Mouse (Mus musculus) brain, embryonic 14.5 days (tissue): Measurements from ENCODE around the gene Rbms1.

Experiments used
- CTCF ChIP-seq: fragments of 200-500 bp; IDR thresholded peaks from 2 replicates; pipeline ENCODE4 v1.5.1; 2012; ENCODE audit warnings: inconsistent platforms, mild to moderate bottlenecking, moderate library complexity, borderline replicate concordance; ENCODE audit not compliant: insufficient read depth, insufficient read length; ENCODE audit errors: extremely low read depth
- POLR2A ChIP-seq: fragments of 200-500 bp; IDR thresholded peaks from 2 replicates; pipeline ENCODE4 v1.6.1; 2012; ENCODE audit warnings: mild to moderate bottlenecking, inconsistent platforms, borderline replicate concordance; ENCODE audit not compliant: poor library complexity, insufficient read depth, insufficient read length, severe bottlenecking; ENCODE audit errors: extremely low read depth

DNA sequence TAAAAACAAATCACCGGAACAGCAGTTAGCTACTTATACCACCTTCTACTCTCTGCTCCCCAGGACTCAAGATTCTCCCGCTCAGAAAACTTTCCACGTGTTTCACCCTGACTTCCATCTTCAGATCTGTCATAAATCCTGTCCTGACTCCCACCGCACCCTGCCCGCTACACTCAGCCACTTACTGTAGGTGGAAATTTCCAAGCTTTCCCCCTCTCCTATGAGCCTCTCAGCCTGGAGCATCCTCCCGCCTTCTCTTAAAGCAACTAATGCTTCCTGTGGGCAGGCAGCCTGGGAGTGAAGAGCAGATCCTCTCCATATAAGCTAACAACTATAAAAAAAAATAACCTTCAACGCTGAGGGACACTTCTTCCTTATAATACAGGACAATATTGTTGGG lies 44.6 kb downstream of the Rbms1 start:
- TF ChIP-seq CTCF (no peak), POLR2A (no peak)
